Mouse (Mus musculus) bone marrow macrophage, adult 2 months (primary cell): ENCODE measurements around the gene Dcaf12l1.

Experiments used
- CTCF ChIP-seq: IDR thresholded peaks from 2 replicates; pipeline ENCODE4 v1.5.1; 2012; ENCODE audit warnings: low read depth, mild to moderate bottlenecking, low read length, moderate library complexity
- POLR2A ChIP-seq: IDR thresholded peaks from 2 replicates; pipeline ENCODE4 v1.6.1; 2012; ENCODE audit warnings: mild to moderate bottlenecking, low read depth, low read length, borderline replicate concordance

GRCm38 (mm10) chrX:44789761-44790411 lies at the start of gene Dcaf12l1:
- TF ChIP-seq CTCF (no peak), POLR2A (no peak)
